ENCODE assay signal across 9 mouse cellular contexts in the genomic region with DNA sequence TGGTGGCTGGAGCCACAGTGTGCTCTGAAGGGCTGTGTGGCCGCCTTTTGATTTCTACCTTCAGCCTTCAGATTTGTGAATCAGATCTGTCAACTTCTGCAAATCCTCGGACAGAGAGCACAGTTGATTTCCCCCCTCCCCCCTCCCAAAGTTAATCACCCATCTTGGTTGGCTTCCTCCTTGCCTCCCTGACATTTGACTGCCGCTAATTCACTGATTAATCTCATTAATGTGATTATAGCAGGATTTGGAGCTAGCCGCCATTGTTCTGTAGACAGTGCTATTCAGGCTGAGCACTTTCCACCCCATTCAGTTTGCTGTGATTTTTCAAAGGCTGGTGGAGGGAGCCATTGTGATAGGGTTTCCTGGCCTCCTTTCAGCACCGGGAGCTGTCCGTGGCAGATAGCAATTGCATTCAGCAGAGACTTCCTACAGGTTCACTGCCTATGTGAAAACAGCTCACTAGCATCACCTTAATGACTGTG. TPM values are rescaled to one million over a fixed set of nuclear protein-coding genes. Genes with fewer than 3 reads are reported as not detected.
DNase-seq lines count a peak whose midpoint lies in the region; ATAC-seq and TF ChIP-seq lines count a peak whose summit lies in the region.
"Had no signal": no experiment of that assay in that cellular context is flagged by ENCODE, and none has a peak within 500 bp of the region (broad histone marks: within the 10 kb centered on the region; RNA-seq: fewer than 3 reads in every experiment).

No protein-coding gene starts in this region.

- no peak overlapping the region for H3K4me2 ChIP-seq in kidney, postnatal 0 days (ENCODE audit: low read length)
- H3K4me2 ChIP-seq: lung, embryonic 15.5 days had no signal

- no peaks in the 10 kb centered on the region for H3K36me3 ChIP-seq in kidney, postnatal 0 days (ENCODE audit: insufficient read depth, low read length)
- H3K36me3 ChIP-seq in limb, embryonic 10.5 days: no peaks in the 10 kb centered on the region
- H3K36me3 ChIP-seq: lung, embryonic 15.5 days had no signal

- intact Hi-C loops in gastrocnemius, postnatal 36 days (cut with DNase I): no loop called here

- H3K9ac ChIP-seq in kidney, postnatal 0 days (ENCODE audit: low read depth, low read length): no peak overlapping the region
- H3K9ac ChIP-seq: lung, embryonic 15.5 days had no signal

- WGBS in kidney, postnatal 0 days: 14% methylated on average over 6 of the region's 6 CpGs
- WGBS in limb, embryonic 10.5 days: 18% methylated on average over 6 of the region's 6 CpGs

- H3K27me3 ChIP-seq in kidney, postnatal 0 days (ENCODE audit: insufficient read depth, low read length): peaks cover 26% of the 10 kb centered on the region
- H3K27me3 ChIP-seq in limb, embryonic 10.5 days (ENCODE audit: low read depth, poor library complexity, severe bottlenecking): peaks cover 70% of the 10 kb centered on the region

- ATAC-seq in kidney, postnatal 0 days (replicated peaks; ENCODE audit: low FRiP score, low read depth): no peak

- peak; percentile 77 for DNase-seq in kidney, postnatal 0 days (ENCODE audit: low spot score)
- no peak for DNase-seq in kidney, adult 18-20 months
- peak; percentile 45 for DNase-seq in NIH3T3 (ENCODE audit: low read depth)
- peak; percentile 83 for DNase-seq in embryo, embryonic 11 days
- peak; percentile 77 for DNase-seq in limb, embryonic 10.5 days (ENCODE audit: low spot score)
- peak; percentile 83 for DNase-seq in retina, embryonic 14.5 days (ENCODE audit: low spot score)
- DNase-seq in gastrocnemius, postnatal 36 days: no peak
- DNase-seq in urinary bladder, adult 18-20 months (ENCODE audit: low spot score in 2 of 2): no peak

- no peak overlapping the region for H3K27ac ChIP-seq in kidney, postnatal 0 days
- H3K27ac ChIP-seq in limb, embryonic 10.5 days: no peak overlapping the region
- H3K27ac ChIP-seq: lung, embryonic 15.5 days had no signal

- H3K4me3 ChIP-seq in kidney, postnatal 0 days (replicated peaks; ENCODE audit: low read depth, low read length): no peak overlapping the region
- H3K4me3 ChIP-seq in limb, embryonic 10.5 days: no peak overlapping the region
- H3K4me3 ChIP-seq: lung, embryonic 15.5 days had no signal

- H3K9me3 ChIP-seq in kidney, postnatal 0 days (replicated peaks; ENCODE audit: low read length): no peaks in the 10 kb centered on the region
- H3K9me3 ChIP-seq in limb, embryonic 10.5 days (replicated peaks): no peaks in the 10 kb centered on the region
- H3K9me3 ChIP-seq: lung, embryonic 15.5 days had no signal

- no peaks in the 10 kb centered on the region for H3K4me1 ChIP-seq in kidney, postnatal 0 days (replicated peaks; ENCODE audit: insufficient read depth, low read length)
- H3K4me1 ChIP-seq in limb, embryonic 10.5 days: peaks cover 15% of the 10 kb centered on the region
- H3K4me1 ChIP-seq: lung, embryonic 15.5 days had no signal

- TF ChIP-seq CTCF in kidney, postnatal 0 days (IDR thresholded peaks at IDR 0.05; ENCODE audit: low read depth): no peak

RNA-seq across cellular contexts. Expression of a gene that starts 2.1 kb away (rescaled TPM):
- 0.07 TPM in 1 of 2 replicates, not detected in the other for polyA plus RNA-seq in kidney, postnatal 0 days (2015; fragmentation: Nextera tagmentation; extraction: Ambion mirVana)
- not detected in 2 replicates for polyA plus RNA-seq in limb, embryonic 10.5 days (2016; fragmentation: Nextera tagmentation; extraction: Ambion mirVana)
- total RNA-seq in gastrocnemius, postnatal 36 days (2021): not detected

Comparison
In these comparisons a context has a peak if more than half of its experiments do, and no peak if none do; other contexts are left out.
1. DNase-seq: peak in kidney, postnatal 0 days (single experiment), NIH3T3 (single experiment), embryo, embryonic 11 days (single experiment), limb, embryonic 10.5 days (single experiment) and retina, embryonic 14.5 days (single experiment); none in kidney, adult 18-20 months (single experiment), gastrocnemius, postnatal 36 days (0 of 2) and urinary bladder, adult 18-20 months (0 of 2).